Mouse (Mus musculus) cortical plate, adult 2 months (tissue): ENCODE data around the gene Rps6ka1. TPM values are rescaled to one million over a fixed set of nuclear protein-coding genes. Genes with fewer than 3 reads are reported as not detected.
"Not testable (repeated sequence)": the region's sequence is repeated elsewhere in the genome, so short reads cannot be mapped to it uniquely, and the experiment has no call there.

Source experiments
- H3K27ac ChIP-seq: fragments of 200-500 bp; 2 replicates; pipeline ENCODE4 v1.5.1; 2012; ENCODE audit warnings: low read length, control low read depth, inconsistent platforms; ENCODE audit not compliant: insufficient read depth
- H3K4me1 ChIP-seq: fragments of 200-500 bp; 2 replicates; pipeline ENCODE4 v1.6.1; 2011; ENCODE audit warnings: low read length; ENCODE audit not compliant: control insufficient read depth, insufficient read depth
- H3K4me3 ChIP-seq: fragments of 200-500 bp; 2 replicates; pipeline ENCODE4 v1.5.1; 2011; ENCODE audit warnings: mild to moderate bottlenecking, low read length, control low read depth; ENCODE audit not compliant: insufficient read depth
- CTCF ChIP-seq: fragments of 200-500 bp; IDR thresholded peaks from 2 replicates; pipeline ENCODE4 v1.5.1; 2011; ENCODE audit warnings: mild to moderate bottlenecking, control low read depth, low read length; ENCODE audit not compliant: insufficient read depth; ENCODE audit errors: extremely low read depth
- POLR2A ChIP-seq: fragments of 200-500 bp; IDR thresholded peaks from 2 replicates; pipeline ENCODE4 v1.6.1; 2011; ENCODE audit warnings: mild to moderate bottlenecking, low read length, control low read depth; ENCODE audit not compliant: insufficient read depth; ENCODE audit errors: extremely low read depth
- polyA plus RNA-seq: library from polyadenylated mRNA; depleted of rRNA; stranded (reverse); fragments of >200 nt; gene quantifications from 2 replicates; pipeline ENCODE4 v1.2.3, GENCODE M21; 2012; rRNA removed

The Rps6ka1 gene
- polyA plus RNA-seq, result 13.2 and 13.3 TPM in 2 replicates

- H3K4me3 ChIP-seq, result peak within 1 kb of the TSS; percentile 64
- TF ChIP-seq POLR2A (0 out of 2 replicates have a peak, but pooled peaks have one; percentile 5), CTCF (0 out of 2 replicates have a peak, but pooled peaks have one; percentile 20)
- 0 out of 2 replicates have a peak within 1 kb of the TSS, but pooled peaks have one; percentile 27 for H3K27ac ChIP-seq
- H3K4me1 ChIP-seq, result no peaks in the 10 kb centered on the region
Observed at GRCm38 (mm10) chr4:133887672-133888453, at the start of gene Rps6ka1. TSS of gene Rps6ka1 (minus strand) at chr4:133887797.

DNA sequence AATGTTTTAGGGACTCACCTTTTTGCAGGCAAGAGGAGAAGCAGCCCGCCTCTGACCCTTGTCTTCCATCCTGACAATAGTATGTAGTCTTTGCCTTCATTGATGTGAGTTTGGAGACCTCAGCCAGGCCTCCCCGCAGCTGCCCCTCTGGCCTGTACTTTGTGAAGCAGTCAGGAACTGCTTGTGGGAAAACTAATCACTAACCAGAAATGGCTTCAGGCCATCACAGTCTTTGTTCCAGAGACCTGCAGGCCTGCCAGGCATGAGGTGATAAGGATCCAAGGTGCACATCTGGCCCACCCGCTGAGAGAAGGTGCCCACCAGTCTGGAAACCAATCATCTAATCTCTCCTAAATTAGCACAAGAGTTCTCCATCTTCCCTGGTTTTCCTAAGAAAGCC, 44.2 kb upstream of the Rps6ka1 start:
- Histone ChIP-seq H3K27ac (no peak overlapping the region), H3K4me1 (no peaks in the 10 kb centered on the region), H3K4me3 (no peak overlapping the region)
- no peak for TF ChIP-seq POLR2A
- no peak for TF ChIP-seq CTCF

DNA sequence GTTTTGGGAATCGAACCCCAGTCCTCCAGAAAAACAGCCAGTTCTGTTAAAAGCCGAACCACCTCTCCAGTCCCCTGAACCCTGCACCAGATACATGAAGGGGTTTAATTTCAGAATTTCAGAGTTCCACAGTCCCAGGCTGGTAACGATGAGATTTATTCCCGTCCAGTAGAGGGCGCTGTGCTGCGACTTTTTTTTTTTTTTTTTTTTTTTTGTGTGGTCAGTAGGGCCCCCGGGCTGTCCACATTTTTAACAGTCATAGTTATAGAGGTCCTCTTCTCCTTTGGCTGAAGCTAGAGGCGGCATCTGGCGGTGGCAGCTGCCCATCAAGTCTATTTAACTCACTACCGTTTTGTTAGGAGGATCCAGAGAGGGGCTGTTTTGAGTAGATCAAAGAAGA, 43.8 kb upstream of the Rps6ka1 start:
- H3K27ac ChIP-seq, result no peak overlapping the region
- H3K4me3 ChIP-seq, result no peak overlapping the region
- TF ChIP-seq CTCF (peak; percentile 47; the same call in 1 of the 2 replicates), POLR2A (no peak)
- no peaks in the 10 kb centered on the region for H3K4me1 ChIP-seq

DNA sequence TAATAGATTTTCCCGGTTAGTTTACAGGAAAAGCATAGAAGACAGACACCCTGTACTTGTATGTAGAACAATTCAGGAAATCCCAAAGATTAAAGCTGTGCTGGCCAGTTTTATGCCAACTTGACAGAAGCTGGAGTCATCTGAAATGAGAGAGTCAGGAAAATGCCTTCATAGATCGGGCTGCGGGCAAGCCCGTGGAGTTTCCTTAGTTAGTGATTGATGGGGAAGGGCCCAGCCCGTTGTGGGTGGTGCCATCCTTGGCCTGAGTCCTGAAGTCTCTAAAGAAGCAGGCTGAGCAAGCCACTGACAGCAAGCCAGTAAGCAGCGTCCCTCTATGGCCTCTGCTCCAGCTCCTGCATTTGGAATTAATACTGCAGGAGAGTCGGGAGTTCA, 41.7 kb upstream of the Rps6ka1 start:
- Histone ChIP-seq H3K27ac (no peak overlapping the region), H3K4me3 (no peak overlapping the region), H3K4me1 (no peaks in the 10 kb centered on the region)
- TF ChIP-seq POLR2A, result no peak
- TF ChIP-seq CTCF, result no peak

- Histone ChIP-seq H3K4me3 (no peak overlapping the region), H3K4me1 (no peaks in the 10 kb centered on the region), H3K27ac (no peak overlapping the region)
- TF ChIP-seq CTCF (no peak), POLR2A (no peak)
Observed at GRCm38 (mm10) chr4:133928576-133929277, 41.1 kb upstream of the Rps6ka1 start.

GRCm38 (mm10) chr4:133925204-133925603, 37.6 kb upstream of the Rps6ka1 start:
- Histone ChIP-seq H3K4me3 (no peak overlapping the region), H3K27ac (no peak overlapping the region), H3K4me1 (no peaks in the 10 kb centered on the region)
- no peak for TF ChIP-seq CTCF
- no peak for TF ChIP-seq POLR2A

GRCm38 (mm10) chr4:133923743-133924142, 36.1 kb upstream of the Rps6ka1 start:
- Histone ChIP-seq H3K4me3 (no peak overlapping the region), H3K27ac (no peak overlapping the region), H3K4me1 (no peaks in the 10 kb centered on the region)
- no peak for TF ChIP-seq CTCF
- no peak for TF ChIP-seq POLR2A

- not testable (repeated sequence) for H3K4me1 ChIP-seq, H3K27ac ChIP-seq, H3K4me3 ChIP-seq
Observed at GRCm38 (mm10) chr4:133918093-133918825, 30.7 kb upstream of the Rps6ka1 start.

DNA sequence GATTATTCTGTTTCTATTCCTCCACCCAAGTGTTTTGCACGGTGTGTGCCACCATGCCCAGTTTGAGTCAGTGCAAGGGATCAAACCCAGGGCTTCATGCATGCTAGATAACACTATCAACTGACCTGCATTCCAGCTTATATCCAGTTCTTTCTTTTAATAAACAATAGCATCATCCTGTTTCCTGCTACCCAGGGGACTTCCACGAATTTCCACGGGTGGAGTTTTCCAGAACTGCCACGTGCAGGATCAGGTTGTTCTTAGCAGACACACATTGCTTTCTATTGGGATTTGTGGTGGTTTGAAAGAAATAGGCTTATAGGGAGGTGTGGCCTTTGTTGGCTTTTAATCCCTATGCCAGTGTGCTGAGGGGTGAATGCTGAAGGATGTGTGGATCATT, 24.4 kb upstream of the Rps6ka1 start:
- TF ChIP-seq CTCF, result no peak
- TF ChIP-seq POLR2A, result no peak
- no peak overlapping the region for H3K4me3 ChIP-seq
- H3K27ac ChIP-seq, result no peak overlapping the region
- H3K4me1 ChIP-seq, result no peaks in the 10 kb centered on the region; the same call in 1 of the 2 replicates
